Mouse (Mus musculus) layer of hippocampus, adult 9-11 months (tissue): ENCODE results near the gene Tmem253.

ENCODE experiments used
- DNase-seq: peaks from one replicate; pipeline ENCODE4 v3.0.0; 2022

Tmem253 gene

GRCm38 (mm10) chr14:52015445-52016100 is at the start of gene Tmem253:
Gene Tmem253, plus strand, starts transcription at chr14:52015658.
- DNase-seq: no peak

GRCm38 (mm10) chr14:51967400-51967799 is 48.1 kb upstream of the Tmem253 start:
- no peak for DNase-seq

- DNase-seq: no peak
Observed at GRCm38 (mm10) chr14:51979252-51979651, 36.2 kb upstream of the Tmem253 start.

- DNase-seq: no peak
Observed at GRCm38 (mm10) chr14:51983251-51983650, 32.2 kb upstream of the Tmem253 start.

- DNase-seq: no peak
Observed at GRCm38 (mm10) chr14:51983855-51984246, 31.6 kb upstream of the Tmem253 start.

- DNase-seq: peak; percentile 66
Observed at GRCm38 (mm10) chr14:51984247-51985231, 30.9 kb upstream of the Tmem253 start, which contains the start of gene Arhgef40. Gene Arhgef40, plus strand, starts transcription at chr14:51984719.

- peak; percentile 83 for DNase-seq
Observed at GRCm38 (mm10) chr14:51985301-51986152, 29.9 kb upstream of the Tmem253 start.

GRCm38 (mm10) chr14:51986153-51986505 is 29.3 kb upstream of the Tmem253 start:
- DNase-seq: no peak

GRCm38 (mm10) chr14:51987177-51987576 is 28.3 kb upstream of the Tmem253 start:
- no peak for DNase-seq

GRCm38 (mm10) chr14:51988731-51989130 is 26.7 kb upstream of the Tmem253 start:
- no peak for DNase-seq

GRCm38 (mm10) chr14:51989461-51989970 is 25.9 kb upstream of the Tmem253 start:
- peak; percentile 48 for DNase-seq

- no peak for DNase-seq
Observed at GRCm38 (mm10) chr14:51994453-51994852, 21.0 kb upstream of the Tmem253 start.

GRCm38 (mm10) chr14:51995219-51995871 is 20.1 kb upstream of the Tmem253 start:
- DNase-seq: no peak

- DNase-seq: no peak
Observed at GRCm38 (mm10) chr14:51996231-51996841, 19.1 kb upstream of the Tmem253 start.

- DNase-seq: no peak
Observed at GRCm38 (mm10) chr14:51996866-51997265, 18.6 kb upstream of the Tmem253 start.

GRCm38 (mm10) chr14:51997483-51997882 is 18.0 kb upstream of the Tmem253 start:
- DNase-seq: no peak

- peak; percentile 93 for DNase-seq
Observed at GRCm38 (mm10) chr14:52003981-52004495, 11.4 kb upstream of the Tmem253 start.

GRCm38 (mm10) chr14:52005141-52005540 is 10.3 kb upstream of the Tmem253 start:
- DNase-seq: no peak

- no peak for DNase-seq
Observed at GRCm38 (mm10) chr14:52005616-52006015, 9.8 kb upstream of the Tmem253 start.

GRCm38 (mm10) chr14:52006241-52006640 is 9.2 kb upstream of the Tmem253 start:
- no peak for DNase-seq

- no peak for DNase-seq
Observed at GRCm38 (mm10) chr14:52006771-52007170, 8.7 kb upstream of the Tmem253 start.
